Mouse (Mus musculus): Measurements from ENCODE around the gene Olfr329-ps. TPM values are rescaled to one million over a fixed set of nuclear protein-coding genes. Genes with fewer than 3 reads are reported as not detected.

Olfr329-ps gene
- polyA plus RNA-seq, 1 experiment, result not detected

GRCm38 (mm10) chr11:58492455-58492854 lies 53.8 kb downstream of the Olfr329-ps start, which contains the start of gene Olfr332:
Gene Olfr332 (minus strand): TSS chr11:58492555.
- H3K4me1 ChIP-seq (ENCODE audit: control insufficient read depth, insufficient read depth, low read length), result no peaks in the 10 kb centered on the region
- H3K27me3 ChIP-seq (replicated peaks; ENCODE audit: control insufficient read depth, insufficient read depth, low read length), result no peaks in the 10 kb centered on the region
- H3K27ac ChIP-seq (ENCODE audit: insufficient read depth, low read depth, low read length), result no peak within 1 kb of the TSS
- TF ChIP-seq POLR2A (IDR thresholded peaks at IDR 0.05; ENCODE audit: low read depth, low read length) (no peak), CTCF (conservative IDR thresholded peaks at IDR 0.05; ENCODE audit: insufficient read depth, insufficient read length, low read depth, low read length) (no peak)
- WGBS, result 65% methylated on average over 2 of the region's 2 CpGs
- no peaks in the 10 kb centered on the region for H3K36me3 ChIP-seq (ENCODE audit: control insufficient read depth, insufficient read depth, low read length)
- no peak within 1 kb of the TSS for H3K4me3 ChIP-seq (ENCODE audit: insufficient read depth, low read depth, low read length)
- no peak for DNase-seq

Other genes with a start within 250 kb of the Olfr329-ps start
- gene Zfp692, start 239.4 kb downstream of the Olfr329-ps start, polyA plus RNA-seq (2012; rRNA removed), result 14.8 and 20.8 TPM in 2 replicates
- 30.8 and 38.3 TPM in 2 replicates for gene Zfp672, start 216.1 kb downstream of the Olfr329-ps start, polyA plus RNA-seq (2012; rRNA removed)
- 29.7 and 32.8 TPM in 2 replicates for gene Sh3bp5l, start 215.7 kb downstream of the Olfr329-ps start, polyA plus RNA-seq (2012; rRNA removed)
- gene Lypd8, start 167.4 kb downstream of the Olfr329-ps start, polyA plus RNA-seq (2012; rRNA removed), result 0.22 and 0.31 TPM in 2 replicates
- gene 1810065E05Rik, start 125.3 kb downstream of the Olfr329-ps start, polyA plus RNA-seq (2012; rRNA removed), result not detected in 2 replicates
- gene Gm12253, start 113.9 kb downstream of the Olfr329-ps start, polyA plus RNA-seq (2012; rRNA removed), result not detected in 2 replicates
- not detected in 2 replicates for gene Lypd9, start 93.5 kb downstream of the Olfr329-ps start, polyA plus RNA-seq (2012; rRNA removed)
- gene Olfr30, start 84.2 kb downstream of the Olfr329-ps start, polyA plus RNA-seq (2012; rRNA removed), result not detected in 2 replicates
- gene Olfr332, start 53.9 kb downstream of the Olfr329-ps start, polyA plus RNA-seq (2012; rRNA removed), result not detected in 2 replicates
- not detected in 2 replicates for gene Olfr331, start 43.9 kb downstream of the Olfr329-ps start, polyA plus RNA-seq (2012; rRNA removed)
- not detected in 2 replicates for gene Olfr330, start 11.6 kb downstream of the Olfr329-ps start, polyA plus RNA-seq (2012; rRNA removed)
- not detected in 2 replicates for gene Olfr328, start 9.2 kb upstream of the Olfr329-ps start, polyA plus RNA-seq (2012; rRNA removed)
- gene Olfr224, start 24.1 kb upstream of the Olfr329-ps start, polyA plus RNA-seq (2012; rRNA removed), result not detected in 2 replicates
- gene Olfr325, start 31.3 kb upstream of the Olfr329-ps start, polyA plus RNA-seq (2012; rRNA removed), result not detected in 2 replicates
- not detected in 2 replicates for gene Olfr324, start 48.7 kb upstream of the Olfr329-ps start, polyA plus RNA-seq (2012; rRNA removed)
- not detected in 2 replicates for gene 2210407C18Rik, start 69.7 kb upstream of the Olfr329-ps start, polyA plus RNA-seq (2012; rRNA removed)
- not detected in 2 replicates for gene Olfr323, start 84.1 kb upstream of the Olfr329-ps start, polyA plus RNA-seq (2012; rRNA removed)
- not detected in 2 replicates for gene Trim58, start 94.0 kb upstream of the Olfr329-ps start, polyA plus RNA-seq (2012; rRNA removed)
- not detected in 2 replicates for gene Olfr322, start 112.4 kb upstream of the Olfr329-ps start, polyA plus RNA-seq (2012; rRNA removed)
- not detected in 2 replicates for gene Olfr320, start 134.7 kb upstream of the Olfr329-ps start, polyA plus RNA-seq (2012; rRNA removed)
- gene Olfr319, start 152.7 kb upstream of the Olfr329-ps start, polyA plus RNA-seq (2012; rRNA removed), result not detected in 2 replicates
- gene Olfr318, start 177.6 kb upstream of the Olfr329-ps start, polyA plus RNA-seq (2012; rRNA removed), result not detected in 2 replicates
- not detected in 2 replicates for gene Olfr317, start 192.8 kb upstream of the Olfr329-ps start, polyA plus RNA-seq (2012; rRNA removed)
- gene Olfr316, start 206.3 kb upstream of the Olfr329-ps start, polyA plus RNA-seq (2012; rRNA removed), result not detected in 2 replicates
- gene Olfr315, start 226.8 kb upstream of the Olfr329-ps start, polyA plus RNA-seq (2012; rRNA removed), result not detected in 2 replicates
- gene Olfr314, start 236.5 kb upstream of the Olfr329-ps start, polyA plus RNA-seq (2012; rRNA removed), result not detected in 2 replicates